Mouse (Mus musculus): Measurements from ENCODE around the gene Ctbp2. TPM values are rescaled to one million over a fixed set of nuclear protein-coding genes. Genes with fewer than 3 reads are reported as not detected.
A peak's percentile ranks its signal among the peaks of the same experiment; 100 is the strongest.

Ctbp2 gene
- total RNA-seq, 2 experiments from 2014 or later = 33.8 to 40.9 TPM

DNA sequence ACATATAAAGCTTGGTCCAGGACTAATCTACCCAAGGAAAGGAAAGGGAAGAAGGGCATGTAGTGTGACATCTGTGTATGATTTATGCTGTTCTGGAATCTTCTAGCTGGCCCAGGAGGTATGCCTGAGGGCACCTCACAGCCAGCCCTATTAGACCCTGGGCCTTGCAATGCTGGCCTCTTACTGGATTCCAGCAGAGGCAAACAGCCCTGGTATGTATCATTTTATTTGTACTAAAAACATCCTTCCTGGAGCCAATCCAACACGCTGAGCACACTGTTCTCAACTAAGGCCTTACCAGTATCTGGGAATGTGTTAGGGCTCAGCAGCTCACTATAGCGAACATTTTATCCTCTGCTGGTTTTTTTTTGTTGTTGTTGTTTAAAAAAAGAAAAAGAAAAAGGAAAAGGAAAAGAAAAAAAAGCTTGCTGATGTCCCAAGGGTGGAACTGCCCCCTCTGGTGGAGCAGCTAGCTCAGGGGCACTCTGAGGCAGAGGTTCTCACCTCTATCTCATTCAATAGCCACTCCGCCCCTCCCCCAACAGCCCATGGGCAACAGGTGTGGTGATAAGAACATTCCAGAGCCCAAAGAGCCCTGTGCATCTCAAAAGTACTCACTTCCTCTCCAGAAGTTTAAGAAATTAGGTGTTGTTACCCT is 83.3 kb downstream of the Ctbp2 start:
- DNase-seq = no peak

DNA sequence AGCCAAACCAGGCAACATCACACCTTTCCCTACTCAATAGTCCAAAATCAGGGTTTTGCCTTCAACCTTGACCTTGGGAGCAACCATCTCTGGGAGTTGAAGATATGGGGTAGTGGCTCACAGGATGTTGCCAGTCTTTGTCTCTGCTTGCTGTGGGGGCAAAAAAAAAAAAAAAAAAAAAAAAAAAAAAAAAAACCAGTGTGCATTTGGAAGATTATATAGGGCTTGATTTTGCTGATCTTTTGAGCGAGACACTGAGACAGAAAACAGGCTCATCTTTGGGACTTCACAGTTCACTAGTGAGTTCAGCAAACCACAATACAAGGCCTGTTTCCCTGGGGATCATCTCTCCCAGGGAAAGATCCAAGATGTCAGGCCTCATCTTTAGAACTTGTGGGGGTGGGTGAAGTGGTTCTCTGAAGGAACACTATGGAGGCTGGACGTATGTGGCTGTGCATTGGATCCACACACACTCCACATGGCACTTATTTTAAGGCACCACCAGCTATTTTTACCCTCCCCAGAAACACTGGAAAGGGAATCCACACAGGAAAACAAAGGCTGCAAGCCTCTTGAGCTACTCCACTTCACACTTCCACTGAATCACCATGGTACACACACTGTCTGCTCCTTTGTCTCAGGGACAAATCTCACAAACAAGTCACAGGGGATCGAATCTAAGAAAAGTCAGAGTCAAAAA is 84.4 kb downstream of the Ctbp2 start:
- no peak for DNase-seq

DNA sequence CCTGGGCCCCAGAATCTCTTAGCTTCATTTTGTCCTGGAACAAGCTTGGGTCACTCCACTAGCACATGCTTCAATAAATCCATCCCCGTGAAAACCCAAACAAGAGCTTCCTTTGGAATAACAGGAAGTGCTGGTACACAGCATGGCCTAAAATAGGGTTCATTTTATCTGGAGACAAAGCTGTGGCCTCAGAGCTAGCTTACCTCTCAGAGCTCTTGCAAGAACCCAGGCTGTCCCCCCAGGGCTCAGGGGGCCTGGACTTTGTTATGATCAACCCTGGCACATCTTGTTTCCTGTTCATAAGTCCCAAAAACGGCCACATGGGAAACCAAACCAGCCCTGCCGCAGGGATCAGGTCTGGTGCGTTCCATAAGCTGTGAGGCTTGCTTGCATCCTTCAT is 86.5 kb downstream of the Ctbp2 start:
- DNase-seq = no peak

DNA sequence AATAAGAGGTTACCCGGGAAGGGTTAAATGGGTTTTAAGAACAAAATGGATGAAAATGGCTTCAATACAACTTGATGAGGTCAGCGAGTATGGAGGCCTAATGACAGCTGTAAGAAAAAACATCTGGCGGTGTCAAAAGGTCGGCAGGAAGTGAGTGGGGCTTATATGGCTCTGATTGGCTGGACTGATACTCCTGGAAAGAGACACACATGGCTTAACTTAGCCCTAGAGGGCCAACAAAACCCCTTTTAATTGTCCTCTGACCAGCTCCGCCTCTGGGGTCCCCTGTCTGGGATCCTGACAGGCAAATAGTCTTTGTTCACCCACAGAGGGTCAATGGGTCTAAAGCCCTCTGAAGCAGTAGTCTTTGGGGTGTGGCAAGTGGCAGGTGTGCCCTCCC is 86.9 kb downstream of the Ctbp2 start:
- no peak for DNase-seq

DNA sequence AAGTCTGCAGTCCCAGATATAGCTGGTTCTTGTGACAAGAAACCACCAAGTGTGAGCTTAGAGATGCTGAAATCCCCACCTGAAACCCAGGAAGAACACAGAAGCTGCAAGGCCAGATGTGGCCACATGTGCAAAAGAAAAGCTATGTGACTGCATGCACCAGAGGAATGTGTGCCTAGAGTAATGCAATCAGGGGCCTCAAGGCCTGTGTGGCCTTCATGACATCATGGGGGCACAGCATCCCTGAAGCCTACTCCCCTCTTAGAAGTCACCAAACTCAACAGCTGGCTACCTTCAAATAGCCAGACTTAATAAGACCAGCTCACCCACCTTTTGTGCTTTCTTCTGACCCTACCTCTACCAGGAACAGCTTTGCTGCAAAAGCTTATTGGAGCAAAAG is 88.3 kb downstream of the Ctbp2 start:
- DNase-seq = no peak

DNA sequence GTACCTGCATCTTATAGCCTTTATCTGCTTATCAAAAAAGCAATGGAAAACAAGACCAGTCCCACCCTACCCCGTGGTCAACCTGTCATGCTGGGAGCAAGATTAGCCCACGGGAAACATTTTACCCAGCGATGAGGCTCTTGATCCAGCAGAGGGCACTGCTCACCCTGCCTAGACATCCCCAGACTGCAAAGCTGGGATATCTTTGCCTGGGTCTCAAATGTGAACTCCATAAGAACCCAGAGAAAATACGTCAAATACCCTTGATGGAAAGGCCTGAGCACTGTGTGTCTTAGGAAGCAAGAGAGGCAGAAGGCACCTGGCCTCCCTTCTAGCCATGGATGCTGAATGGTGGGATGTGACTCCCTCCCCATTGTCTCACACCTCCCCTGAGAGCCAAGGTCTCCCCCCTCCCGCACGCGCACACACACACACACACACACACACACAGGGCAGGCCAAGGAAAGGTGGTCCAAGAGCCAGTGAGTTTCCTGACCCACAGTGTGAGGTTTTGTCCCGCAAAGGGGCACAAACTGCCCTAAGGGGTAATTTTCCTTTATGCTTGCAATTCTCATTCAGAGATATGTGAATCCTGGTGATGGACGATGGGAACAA is 91.5 kb downstream of the Ctbp2 start:
- peak; percentile 53 for DNase-seq

DNA sequence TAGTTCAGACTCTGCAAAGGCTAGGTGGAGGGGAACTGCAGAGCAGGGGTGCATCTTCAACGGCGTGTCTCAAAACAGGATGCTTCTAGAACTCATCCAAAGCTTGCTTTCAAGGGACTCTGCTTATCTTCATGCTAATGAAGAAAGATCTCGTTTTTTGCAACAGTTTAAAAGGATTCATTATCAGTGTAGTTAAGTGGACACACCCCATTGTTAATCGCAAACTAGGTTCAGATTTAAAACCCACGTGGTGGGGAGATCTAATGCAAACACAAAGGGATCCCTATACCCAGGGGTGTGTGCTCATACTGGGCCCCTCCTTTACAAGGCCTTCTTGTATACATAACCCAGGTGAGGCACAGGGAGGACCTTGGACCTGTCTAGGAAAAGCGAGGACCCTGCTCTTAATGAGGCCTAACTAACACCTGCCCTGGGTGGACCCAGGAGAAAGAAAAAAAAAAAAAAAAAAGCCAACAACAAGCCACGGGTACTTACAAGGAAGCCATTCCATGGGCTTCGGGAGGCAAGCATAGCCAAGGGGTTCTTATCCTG is 94.6 kb downstream of the Ctbp2 start:
- DNase-seq = no peak

DNA sequence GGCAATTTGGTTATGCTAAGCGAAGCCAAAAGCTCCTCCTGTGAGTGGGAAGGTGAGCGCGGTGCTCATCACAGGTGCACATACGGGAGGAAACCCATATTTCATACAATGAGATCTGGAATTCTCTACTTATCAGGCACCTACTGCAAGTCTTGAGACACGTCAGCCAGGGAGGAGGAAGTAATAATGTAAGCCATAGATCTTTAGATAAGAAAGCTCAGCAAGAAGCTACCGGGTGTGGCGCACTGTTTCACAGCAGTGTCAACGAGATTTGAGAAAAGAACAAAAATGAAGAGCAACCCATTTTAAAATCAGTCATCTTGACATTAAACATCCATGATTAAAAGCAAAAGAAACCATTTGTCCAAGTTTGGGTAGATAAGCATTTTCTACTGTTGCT is 95.2 kb downstream of the Ctbp2 start:
- no peak for DNase-seq

DNA sequence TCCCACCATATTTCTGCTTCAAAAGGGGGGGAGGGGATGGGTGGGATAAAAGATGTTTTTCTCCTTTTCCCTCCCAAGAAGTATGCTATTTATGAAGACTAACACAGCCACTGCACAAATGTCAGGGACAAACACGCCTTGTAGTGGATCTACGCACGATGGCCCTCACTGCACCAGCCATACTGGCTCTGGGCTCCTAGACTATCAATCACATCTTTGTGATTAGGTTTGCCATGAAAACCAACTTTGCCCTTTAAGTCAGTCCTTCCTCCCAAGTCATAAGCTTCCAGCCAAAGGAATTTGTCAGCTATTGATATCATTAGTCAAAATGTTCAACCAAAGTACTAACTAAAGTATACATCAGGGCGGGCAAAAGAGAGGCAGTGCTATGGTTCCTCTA is 96.2 kb downstream of the Ctbp2 start:
- DNase-seq = no peak

DNA sequence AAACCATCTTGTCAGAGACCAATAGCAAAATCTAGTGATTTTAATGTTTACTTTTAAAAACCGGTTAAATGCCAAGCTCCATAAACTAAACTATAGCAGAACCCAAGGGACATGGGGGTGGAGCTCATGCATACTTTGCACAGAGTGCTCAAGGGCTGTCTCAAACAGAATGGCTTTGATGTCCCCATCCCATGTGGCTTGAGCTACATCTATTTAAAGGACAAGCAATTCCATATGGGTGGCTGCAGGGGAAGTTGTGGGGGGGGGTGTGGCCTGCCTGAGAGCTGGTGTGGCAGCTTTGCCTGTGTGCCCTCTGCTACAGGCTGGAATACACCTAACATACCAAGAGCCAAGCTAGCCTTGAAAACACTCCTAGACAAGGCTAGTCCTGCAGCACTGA is 99.5 kb downstream of the Ctbp2 start:
- DNase-seq = no peak

DNA sequence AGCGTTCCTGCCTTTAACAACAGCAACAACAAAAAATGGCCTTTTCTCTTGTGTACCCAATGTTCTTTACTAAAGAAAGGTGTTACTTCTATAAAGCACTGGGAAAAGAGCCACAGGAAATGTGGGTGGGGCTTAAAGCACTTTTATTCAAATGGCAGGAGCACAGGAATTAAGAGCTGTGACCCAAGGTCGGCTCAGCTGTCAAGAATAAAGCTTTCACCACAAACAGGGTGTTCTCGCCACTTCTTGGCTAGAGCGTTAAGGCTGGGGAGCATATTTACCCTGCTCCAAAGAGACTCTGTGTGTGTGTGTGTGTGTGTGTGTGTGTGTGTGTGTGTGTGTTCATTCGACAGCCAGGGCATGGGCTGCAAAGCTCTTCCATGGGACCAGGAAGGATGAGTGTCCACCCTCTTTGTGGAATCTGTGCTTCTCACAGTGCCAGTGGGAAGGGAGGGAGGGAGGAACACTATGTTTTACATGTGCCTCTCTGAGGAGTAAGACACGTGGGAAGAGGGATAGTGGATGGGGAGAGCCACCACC is 104.6 kb downstream of the Ctbp2 start:
- no peak for DNase-seq

DNA sequence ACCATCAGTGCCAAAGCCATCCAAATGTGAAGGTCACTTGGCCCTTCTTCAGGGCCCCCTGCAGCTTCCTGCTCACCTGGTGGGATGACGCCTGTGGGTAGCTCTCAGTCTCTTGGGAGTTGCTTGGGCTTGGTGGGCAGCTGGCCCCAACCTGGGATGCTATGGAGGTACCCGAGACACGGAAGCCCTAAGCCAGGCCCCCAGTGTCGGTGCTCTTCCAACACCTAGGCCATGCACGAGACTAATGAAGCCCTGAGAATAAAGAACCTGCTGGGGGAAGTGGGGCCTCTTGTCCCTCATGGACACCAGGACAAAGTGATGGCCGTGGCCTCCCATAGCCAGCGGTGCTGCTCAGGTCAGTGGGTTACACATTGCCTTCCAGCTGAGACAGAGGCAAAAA is 105.2 kb downstream of the Ctbp2 start:
- no peak for DNase-seq

DNA sequence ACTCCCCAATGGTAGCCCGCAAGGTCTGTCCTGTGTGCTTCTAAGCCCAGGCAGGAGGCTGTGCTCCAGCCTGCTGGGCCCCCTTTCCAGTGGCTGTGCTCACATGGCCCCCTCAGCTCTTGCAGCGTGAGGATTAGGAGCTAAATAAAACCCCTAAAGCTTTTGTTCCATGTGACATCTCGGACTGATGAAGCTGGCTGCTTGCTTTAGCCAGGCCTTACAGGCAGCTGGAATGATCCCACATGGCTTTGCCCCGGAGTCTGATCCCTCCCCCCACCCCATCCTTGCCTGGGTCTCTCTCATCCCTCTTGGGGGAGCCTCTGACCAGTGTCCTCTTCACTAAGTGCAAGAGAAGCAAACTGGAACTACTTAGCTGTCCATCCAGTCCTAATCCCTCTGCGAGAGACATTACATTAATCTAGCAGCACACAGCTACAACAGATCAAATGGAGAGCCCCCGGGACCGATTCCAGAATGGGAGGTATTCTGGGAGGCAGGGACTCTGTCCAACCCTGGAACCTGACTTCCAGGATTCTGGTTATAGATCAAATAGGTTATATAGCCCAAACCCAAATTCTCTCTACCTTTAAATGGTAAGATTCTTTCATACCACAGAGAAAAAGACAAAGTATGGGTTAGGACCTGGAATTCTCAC is 108.6 kb downstream of the Ctbp2 start:
- no peak for DNase-seq

DNA sequence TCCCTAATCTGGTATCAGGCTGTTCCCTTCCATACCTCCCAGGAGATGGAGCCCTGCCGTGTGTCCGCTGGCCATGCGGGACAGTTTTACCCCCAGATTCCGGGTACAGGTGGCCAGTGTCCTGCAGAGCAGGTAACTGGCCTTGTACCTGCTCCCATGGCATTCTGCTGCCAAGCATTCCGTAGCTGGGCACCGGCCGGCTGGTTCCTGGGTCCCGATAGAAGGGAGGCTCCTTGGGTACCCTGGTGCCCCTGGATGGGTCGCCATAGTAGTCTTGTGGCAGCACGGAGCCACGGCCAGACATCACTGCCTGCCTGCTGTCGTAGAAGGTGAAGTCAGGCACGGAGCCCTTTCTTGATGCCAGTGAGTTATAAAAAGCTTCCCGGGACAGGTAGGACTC is 109.5 kb downstream of the Ctbp2 start:
- DNase-seq = no peak

DNA sequence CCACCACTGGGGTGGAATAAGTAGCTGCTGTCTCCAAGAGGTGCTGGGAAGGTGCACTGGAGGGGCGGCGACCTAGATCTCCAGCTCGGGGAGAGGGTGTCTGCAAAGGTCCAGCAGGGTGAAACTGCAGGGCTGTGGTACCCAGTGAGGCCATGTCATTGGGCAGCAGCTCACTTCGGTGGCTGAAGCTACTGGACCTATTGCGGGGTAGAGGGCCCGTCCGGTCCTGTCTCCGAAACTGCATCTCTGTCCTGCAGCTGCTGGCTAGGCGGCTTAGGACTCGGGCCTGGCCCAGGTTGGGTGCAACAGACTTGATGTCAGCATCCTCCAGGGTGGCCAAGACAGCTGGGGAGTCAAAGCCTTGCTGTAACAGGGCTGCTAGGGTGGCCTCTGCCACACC is 110.2 kb downstream of the Ctbp2 start:
- DNase-seq = no peak

DNA sequence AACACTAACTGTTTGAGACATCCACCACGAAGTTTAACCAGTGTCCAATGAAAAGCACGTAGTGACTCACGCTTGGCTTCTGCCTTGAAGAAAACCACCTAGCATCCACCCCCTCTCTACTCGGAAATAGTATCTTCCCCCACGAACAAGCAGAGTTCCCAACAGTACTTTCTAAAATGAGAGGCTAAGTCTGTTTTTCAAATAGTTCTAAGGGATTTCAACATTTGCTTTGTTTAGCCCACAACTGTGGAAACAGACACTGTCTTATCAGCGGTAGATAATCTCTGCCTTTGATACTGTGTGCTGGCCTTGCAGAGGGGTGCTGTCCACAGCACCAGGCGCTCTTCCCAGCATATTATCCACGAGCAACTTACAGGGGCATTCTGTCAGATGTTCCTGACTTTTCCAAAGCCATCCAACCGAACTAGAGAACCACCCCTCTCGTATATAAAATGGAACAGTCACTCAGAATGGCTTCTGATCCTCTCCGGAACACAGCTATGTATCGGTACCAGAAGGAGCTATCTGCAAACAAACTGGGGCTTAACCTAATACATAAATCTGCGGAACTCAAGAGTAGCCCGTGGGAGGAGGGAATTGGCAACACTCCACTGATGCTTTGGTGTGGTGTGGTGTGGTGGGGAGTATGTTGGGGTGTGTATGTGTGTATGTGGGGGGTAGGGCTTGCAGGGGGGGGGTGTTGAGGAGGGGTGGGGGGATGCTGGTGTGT is 111.4 kb downstream of the Ctbp2 start:
- DNase-seq = no peak

DNA sequence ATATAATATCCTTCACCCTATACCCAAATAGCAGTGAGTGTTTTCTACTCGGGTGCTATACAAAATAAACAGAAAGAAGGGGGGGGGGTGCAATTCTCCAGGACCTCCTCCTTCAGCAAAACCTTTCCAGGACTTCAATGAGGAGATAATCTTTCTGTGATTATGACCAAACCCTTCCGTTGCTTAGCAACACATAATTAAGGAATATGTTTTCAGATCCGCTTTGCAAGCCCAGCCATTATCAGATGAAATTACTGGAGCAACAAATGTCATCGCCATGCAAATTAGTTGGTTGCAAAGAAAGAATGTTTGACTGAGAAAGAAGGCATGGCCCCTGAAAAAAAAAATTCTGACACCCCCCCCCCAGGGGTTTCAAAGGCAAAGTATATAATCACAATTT is 112.5 kb downstream of the Ctbp2 start:
- DNase-seq = no peak

DNA sequence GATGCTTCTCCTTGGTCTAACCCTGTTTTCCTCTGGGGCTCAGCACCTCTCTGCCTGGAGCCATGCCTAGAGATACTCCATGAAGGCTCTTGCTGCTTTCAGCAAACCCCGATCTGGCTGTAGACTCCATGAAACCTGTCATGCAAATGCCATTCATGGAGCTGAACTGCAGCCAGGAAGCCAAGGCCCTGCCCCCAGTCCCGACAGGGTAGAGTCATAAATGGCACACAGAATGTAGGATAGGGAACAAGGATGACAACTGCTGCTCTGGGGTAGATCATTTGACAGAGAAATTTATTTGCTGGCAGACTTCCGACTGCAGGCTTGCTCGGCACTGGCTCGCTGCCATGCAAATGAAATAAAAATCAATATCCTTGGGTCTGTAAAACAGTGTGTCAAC is 113.0 kb downstream of the Ctbp2 start:
- peak; percentile 41 for DNase-seq

DNA sequence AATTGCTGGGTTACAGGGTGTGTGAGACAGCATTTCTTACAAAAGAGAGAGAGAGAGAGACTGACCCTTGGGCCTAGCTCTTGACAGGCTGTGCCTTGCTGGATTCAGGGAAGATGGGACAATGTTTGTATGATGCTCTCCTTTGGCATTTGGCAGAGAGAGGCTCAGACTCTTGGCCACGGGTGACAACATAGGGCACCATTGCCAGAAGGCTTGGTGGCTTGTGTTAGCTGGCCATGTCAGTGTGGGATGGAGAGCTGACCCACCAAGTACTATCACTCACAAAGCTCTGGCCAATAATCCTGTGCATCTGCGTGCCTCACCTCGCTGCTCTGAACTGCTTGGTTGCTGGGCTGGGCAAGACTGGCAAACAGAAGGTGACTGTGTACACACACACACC is 113.7 kb downstream of the Ctbp2 start:
- DNase-seq = no peak

DNA sequence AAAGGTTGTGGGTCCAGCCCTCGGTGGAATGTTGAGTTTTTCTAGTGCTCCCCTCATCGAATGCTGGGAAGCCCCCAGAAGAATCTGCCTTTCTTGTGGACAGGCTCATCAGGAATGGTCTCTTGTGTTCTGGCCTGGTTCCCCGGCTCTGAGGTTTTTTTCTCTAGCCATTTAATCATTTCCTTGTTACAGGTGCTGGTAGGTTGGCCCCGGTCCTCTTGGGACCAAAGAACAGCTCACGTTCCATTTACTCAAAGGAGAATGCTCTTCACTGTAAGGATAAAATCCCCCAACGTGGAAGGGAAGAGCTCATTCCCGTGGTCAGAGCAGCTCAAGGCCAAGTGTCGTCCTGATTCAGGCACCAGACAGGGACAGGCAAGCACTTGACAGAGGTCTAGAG is 114.5 kb downstream of the Ctbp2 start:
- no peak for DNase-seq

DNA sequence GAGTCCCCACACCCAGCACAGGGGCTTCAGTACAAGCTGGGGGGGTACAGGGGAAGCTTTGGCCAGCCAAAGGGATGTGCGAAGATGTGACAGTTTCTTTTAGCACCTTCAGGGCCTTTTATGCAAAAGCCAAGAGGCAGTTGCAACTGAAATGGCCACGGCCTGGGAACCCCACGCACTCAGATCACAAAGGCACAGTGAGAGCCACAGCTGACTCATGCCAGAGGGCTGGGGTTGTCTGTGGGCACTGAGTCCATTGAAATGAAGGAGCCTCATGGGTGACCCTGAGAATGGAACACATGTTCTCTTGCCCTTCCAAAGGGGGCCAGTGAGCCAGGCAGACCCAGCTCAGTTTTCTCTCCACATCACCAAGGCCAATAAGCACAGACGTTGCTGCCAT is 115.5 kb downstream of the Ctbp2 start:
- DNase-seq = no peak

DNA sequence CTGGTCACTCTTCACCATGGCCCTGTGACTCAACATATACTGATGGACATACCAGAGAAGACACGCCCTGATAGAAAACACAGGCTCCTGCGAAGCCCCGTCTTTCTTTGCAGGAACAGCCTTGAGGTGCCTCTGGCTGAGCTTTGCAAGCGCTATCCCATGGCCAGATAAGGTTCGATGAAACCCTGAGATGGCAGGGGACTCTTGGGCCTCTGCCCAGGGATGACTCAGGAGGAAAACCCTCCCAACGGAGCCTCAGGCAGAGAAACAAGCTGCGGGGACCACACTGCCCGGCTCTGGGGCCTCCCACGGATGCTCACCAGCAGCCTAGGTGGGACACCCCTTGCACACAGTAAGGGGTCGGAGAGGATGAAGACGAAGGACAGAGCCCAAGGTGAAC is 116.8 kb downstream of the Ctbp2 start:
- DNase-seq = peak; percentile 40
